In the genomic region with DNA sequence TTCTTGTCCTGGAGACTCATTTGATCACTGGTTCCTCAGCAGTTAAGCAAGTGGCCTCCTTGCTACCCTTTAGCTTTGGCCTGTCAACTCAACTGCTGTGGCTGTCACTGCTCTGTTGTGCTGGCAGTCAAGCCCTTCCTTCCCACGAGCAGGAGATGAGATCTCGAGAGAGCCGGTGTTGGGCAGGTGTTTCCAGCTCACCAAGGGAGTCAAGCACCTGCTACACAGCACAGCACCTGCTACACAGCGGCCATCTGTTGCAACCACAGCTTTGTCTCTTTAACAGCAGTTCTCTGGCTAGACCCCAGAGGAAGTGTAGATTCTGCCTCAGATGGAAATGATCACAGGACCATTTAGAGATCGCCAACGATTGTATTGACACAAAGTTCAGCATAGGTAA, we compare ENCODE assay signal across 8 mouse cellular contexts. TPM values are rescaled to one million over a fixed set of nuclear protein-coding genes. Genes with fewer than 3 reads are reported as not detected.
DNase-seq lines count a peak whose midpoint lies in the region; ATAC-seq lines count a peak whose summit lies in the region.

No protein-coding gene starts in this region.

- no peaks in the 10 kb centered on the region for H3K4me1 ChIP-seq in lung, embryonic 16.5 days (replicated peaks; ENCODE audit: control insufficient read depth, insufficient read depth, low read length)
- 0 out of 2 replicates have a peak, but pooled peaks cover 3% of the 10 kb centered on the region for H3K4me1 ChIP-seq in midbrain, embryonic 12.5 days
- no peaks in the 10 kb centered on the region; the same call in none of the 2 replicates for H3K4me1 ChIP-seq in heart, embryonic 11.5 days (ENCODE audit: control insufficient read depth, insufficient read depth, low read length)

- peaks cover 20% of the 10 kb centered on the region for H3K36me3 ChIP-seq in lung, embryonic 16.5 days (ENCODE audit: control insufficient read depth, insufficient read depth, low read length)
- peaks cover 25% of the 10 kb centered on the region for H3K36me3 ChIP-seq in midbrain, embryonic 12.5 days
- peaks cover 13% of the 10 kb centered on the region for H3K36me3 ChIP-seq in heart, embryonic 11.5 days (ENCODE audit: control insufficient read depth, insufficient read depth, low read length)

- H3K4me2 ChIP-seq in lung, embryonic 16.5 days (ENCODE audit: low read depth, low read length), result no peak overlapping the region
- no peak overlapping the region for H3K4me2 ChIP-seq in midbrain, embryonic 12.5 days (replicated peaks)
- H3K4me2 ChIP-seq in heart, embryonic 11.5 days, result no peak overlapping the region

- peak; percentile 44 for ATAC-seq in lung, embryonic 16.5 days (ENCODE audit: low read depth)
- ATAC-seq in hematopoietic stem cell, adult 5-6 weeks (replicated peaks in 1 of 2; ENCODE audit: insufficient read depth in 1 of 2, low FRiP score in 2 of 2, low TSS enrichment in 1 of 2, low read depth in 1 of 2, poor library complexity in 2 of 2, severe bottlenecking in 2 of 2), result peak; percentile 10 to 42; a peak in 2 of 4 replicates
- ATAC-seq in midbrain, embryonic 12.5 days (ENCODE audit: low FRiP score, low read depth), result peak; percentile 55; the same call in 1 of the 2 replicates
- ATAC-seq in heart, embryonic 11.5 days (replicated peaks; ENCODE audit: insufficient number of reproducible peaks, low FRiP score, low TSS enrichment), result no peak

- H3K9ac ChIP-seq in lung, embryonic 16.5 days (ENCODE audit: low read length), result no peak overlapping the region
- H3K9ac ChIP-seq in midbrain, embryonic 12.5 days (replicated peaks), result no peak overlapping the region
- H3K9ac ChIP-seq in heart, embryonic 11.5 days (ENCODE audit: low read depth, low read length), result no peak overlapping the region

- H3K27me3 ChIP-seq in lung, embryonic 16.5 days (ENCODE audit: control insufficient read depth, insufficient read depth, low read depth, low read length), result no peaks in the 10 kb centered on the region
- no peaks in the 10 kb centered on the region for H3K27me3 ChIP-seq in midbrain, embryonic 12.5 days
- H3K27me3 ChIP-seq in heart, embryonic 11.5 days (ENCODE audit: control insufficient read depth, insufficient read depth, low read length), result no peaks in the 10 kb centered on the region

- 39% methylated on average over 6 of the region's 6 CpGs for WGBS in lung, embryonic 16.5 days
- WGBS in midbrain, embryonic 12.5 days, result 62% methylated on average over 6 of the region's 6 CpGs
- 54% methylated on average over 6 of the region's 6 CpGs for WGBS in heart, embryonic 11.5 days (ENCODE audit: insufficient replicate concordance)

- no peaks in the 10 kb centered on the region for H3K9me3 ChIP-seq in lung, embryonic 16.5 days (ENCODE audit: control insufficient read depth, low read length)
- 0 out of 2 replicates have a peak, but pooled peaks cover 4% of the 10 kb centered on the region for H3K9me3 ChIP-seq in midbrain, embryonic 12.5 days
- H3K9me3 ChIP-seq in heart, embryonic 11.5 days (replicated peaks; ENCODE audit: control insufficient read depth, low read length), result 0 out of 2 replicates have a peak, but pooled peaks cover 2% of the 10 kb centered on the region

- H3K4me3 ChIP-seq in lung, embryonic 16.5 days (ENCODE audit: low read length), result no peak overlapping the region
- H3K4me3 ChIP-seq in midbrain, embryonic 12.5 days, result no peak overlapping the region
- H3K4me3 ChIP-seq in heart, embryonic 11.5 days (ENCODE audit: low read depth, low read length), result no peak overlapping the region

- no peak for DNase-seq in lung, postnatal 36 days
- DNase-seq in thymus, postnatal 25 days, result peak; percentile 83
- DNase-seq in adrenal gland, adult 2 months, result no peak
- DNase-seq in heart, adult 8-10 months (ENCODE audit: low spot score), result no peak

- H3K27ac ChIP-seq in lung, embryonic 16.5 days (ENCODE audit: low read length), result no peak overlapping the region
- peak overlapping the region; percentile 40; the same call in 1 of the 2 replicates for H3K27ac ChIP-seq in midbrain, embryonic 12.5 days (replicated peaks)
- H3K27ac ChIP-seq in heart, embryonic 11.5 days (ENCODE audit: low read depth, low read length), result no peak overlapping the region

RNA-seq across cellular contexts. Expression of gene Gal, which starts 37.3 kb away (rescaled TPM):
- 1.3 and 2.8 TPM in 2 replicates for polyA plus RNA-seq in lung, embryonic 16.5 days (2015; fragmentation: Nextera tagmentation; extraction: Ambion mirVana)
- total RNA-seq in hematopoietic stem cell, adult 5-6 weeks (2017), result not detected in 2 replicates
- polyA plus RNA-seq in midbrain, embryonic 12.5 days (2016; fragmentation: Nextera tagmentation; extraction: Ambion mirVana), result 1.4 and 1.6 TPM in 2 replicates
- total RNA-seq in adrenal gland, adult 2 months (2021), result 100 to 1,000 TPM in 1 of 2 experiments, 10 to 100 TPM in 1; 62.8 to 123 TPM
- 70.8 and 161 TPM in 2 replicates for polyA plus RNA-seq in adrenal gland, adult 2 months (2012; rRNA removed)
- total RNA-seq in heart, adult 8-10 months (2022), result not detected
- 14.0 TPM in 2 replicates for polyA plus RNA-seq in heart, embryonic 11.5 days (2014; fragmentation: Nextera tagmentation; extraction: Ambion mirVana)
